Mouse (Mus musculus) CD4-positive, CD25-positive, alpha-beta regulatory T cell, adult 2 months (primary cell): Measurements from ENCODE around the gene Abhd16b.

ENCODE experiments used
- DNase-seq: peaks from one replicate; pipeline ENCODE4 v3.0.0-alpha.2; 2012; ENCODE audit warnings: low read depth, low spot score

Gene Abhd16b

DNA sequence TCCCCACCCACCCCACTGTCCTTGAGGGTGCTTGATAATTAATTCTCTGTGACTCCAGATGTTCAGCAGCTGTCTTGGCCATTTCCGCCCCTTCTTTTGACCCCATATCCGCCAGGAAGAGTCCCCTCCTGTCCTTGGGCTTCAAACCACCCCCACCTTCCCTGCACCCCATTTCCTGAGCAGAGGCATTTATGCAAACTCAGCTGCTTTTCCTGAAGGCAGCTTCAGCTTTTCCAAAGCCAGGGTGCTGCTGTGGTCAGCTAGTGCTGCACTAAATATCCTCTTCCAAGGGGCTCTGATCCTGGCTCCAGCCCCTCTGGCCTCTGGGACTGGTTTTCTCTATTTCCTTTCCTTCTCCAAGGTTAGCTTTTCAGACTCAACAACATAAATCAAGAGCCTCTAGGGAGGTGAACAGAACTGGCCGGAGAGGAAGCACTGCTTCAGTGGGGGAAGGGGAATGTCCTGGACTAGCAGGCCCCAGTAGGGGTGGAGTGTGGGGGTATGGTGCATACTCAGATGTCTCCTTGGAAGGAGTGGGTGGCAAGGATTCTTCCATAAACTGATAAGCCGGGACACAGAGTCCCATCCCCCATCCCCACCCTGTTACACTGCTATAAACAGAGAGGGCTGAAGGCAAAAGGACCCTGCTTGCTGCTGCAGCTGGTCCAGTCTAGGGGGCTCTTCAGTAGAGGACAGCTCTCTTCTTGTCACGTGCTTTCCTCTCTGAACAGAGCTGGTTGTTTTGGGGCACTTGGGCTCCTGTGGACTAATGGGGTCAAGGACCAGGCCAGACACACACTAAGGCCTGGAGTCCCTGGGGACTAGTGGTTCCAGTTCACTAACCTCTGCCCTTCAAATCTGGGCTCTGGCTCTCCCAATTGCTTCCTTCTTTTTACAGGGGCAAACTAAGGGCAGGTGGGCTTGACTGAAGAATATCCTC is 5.4 kb upstream of the Abhd16b start:
- no peak for DNase-seq

DNA sequence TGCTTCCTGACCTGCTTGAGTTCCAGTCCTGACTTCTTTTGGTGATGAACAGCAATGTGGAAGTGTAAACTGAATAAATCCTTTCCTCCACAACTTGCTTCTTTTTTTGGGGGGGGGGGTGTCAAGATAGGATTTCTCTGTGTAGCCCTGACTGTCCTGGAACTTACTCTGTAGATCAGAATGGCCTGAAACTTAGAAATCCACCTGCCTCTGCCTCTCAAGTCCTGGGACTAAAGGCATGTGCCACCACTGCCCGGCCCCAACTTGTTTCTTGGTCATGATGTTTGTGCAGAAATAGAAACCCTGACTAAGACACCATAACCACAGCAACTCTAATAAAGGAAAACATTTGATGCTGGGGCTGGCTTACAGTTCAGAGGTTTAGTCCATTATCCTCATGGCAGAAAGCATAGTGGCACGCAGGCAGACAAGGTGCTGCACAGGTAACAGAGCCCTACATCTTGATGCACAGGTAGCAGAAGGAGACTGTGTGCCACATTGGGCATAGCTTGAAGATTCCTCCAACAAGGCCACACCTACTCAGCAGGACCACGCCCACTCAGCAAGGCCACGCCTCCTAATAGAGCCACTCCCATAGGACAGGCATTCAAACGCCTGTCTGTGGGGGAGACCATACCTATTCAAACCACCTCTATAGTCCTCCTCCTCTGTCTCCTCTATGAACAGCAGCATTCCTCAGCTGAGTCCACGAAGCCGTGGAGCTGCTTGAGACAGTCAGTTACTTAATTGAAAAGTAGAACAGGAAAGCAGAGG is 1.4 kb upstream of the Abhd16b start:
- peak; percentile 81 for DNase-seq

DNA sequence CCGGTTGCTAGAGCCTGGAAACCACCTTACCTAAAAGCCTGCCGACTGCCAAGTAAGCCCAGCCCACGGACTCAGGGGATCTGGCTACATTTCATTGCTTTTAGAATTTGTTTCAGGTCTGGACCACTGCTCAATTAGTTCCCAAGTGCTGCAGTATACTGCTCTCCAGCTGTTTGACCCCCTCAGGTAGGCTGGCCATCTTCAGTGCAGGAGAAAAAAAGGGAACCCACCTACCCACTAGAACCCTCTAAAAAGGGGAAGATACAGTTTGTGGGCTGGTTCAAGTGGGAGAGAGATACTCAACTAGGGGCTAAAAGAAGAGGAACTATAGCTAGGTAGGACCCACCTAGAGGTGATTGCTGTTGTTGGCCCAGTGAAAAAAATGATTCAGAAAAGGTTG is 800 bp upstream of the Abhd16b start:
- no peak for DNase-seq

DNA sequence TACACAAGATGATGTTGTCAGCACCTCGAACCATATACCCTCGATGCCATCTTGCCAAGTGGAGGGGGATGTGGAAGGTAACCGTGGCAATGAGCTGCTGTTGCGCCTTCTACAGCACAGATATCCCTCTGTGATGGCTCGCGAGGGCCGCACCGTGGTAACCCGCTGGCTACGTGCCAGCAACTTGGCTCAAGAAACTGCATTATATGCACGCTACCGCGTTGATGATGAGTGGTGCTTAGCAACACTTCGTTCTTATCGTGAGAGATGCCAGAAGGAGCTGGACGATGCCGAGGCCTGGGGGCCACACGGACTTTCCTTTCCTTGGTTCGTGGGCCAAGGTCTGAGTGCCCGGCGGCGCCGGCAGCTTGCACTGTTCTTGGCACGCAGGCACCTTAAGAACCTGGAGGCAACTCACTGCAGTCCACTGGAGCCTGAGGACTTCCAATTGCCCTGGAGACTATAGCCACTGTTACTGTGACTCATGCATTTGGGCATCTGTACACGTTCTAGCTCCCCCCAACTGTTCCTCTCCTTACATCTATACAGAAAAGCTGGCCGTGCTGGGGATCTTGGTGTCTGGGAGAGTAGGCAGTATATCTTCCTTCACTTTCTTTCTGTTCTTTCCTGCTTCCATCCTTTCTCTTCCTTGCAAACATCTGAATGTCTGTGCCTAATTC is 1.4 kb downstream of the Abhd16b start:
- no peak for DNase-seq

GRCm38 (mm10) chr2:181495845-181496244 is 2.8 kb downstream of the Abhd16b start:
- DNase-seq = peak; percentile 61

GRCm38 (mm10) chr2:181496281-181496680 is 3.3 kb downstream of the Abhd16b start:
- DNase-seq = peak; percentile 88

DNA sequence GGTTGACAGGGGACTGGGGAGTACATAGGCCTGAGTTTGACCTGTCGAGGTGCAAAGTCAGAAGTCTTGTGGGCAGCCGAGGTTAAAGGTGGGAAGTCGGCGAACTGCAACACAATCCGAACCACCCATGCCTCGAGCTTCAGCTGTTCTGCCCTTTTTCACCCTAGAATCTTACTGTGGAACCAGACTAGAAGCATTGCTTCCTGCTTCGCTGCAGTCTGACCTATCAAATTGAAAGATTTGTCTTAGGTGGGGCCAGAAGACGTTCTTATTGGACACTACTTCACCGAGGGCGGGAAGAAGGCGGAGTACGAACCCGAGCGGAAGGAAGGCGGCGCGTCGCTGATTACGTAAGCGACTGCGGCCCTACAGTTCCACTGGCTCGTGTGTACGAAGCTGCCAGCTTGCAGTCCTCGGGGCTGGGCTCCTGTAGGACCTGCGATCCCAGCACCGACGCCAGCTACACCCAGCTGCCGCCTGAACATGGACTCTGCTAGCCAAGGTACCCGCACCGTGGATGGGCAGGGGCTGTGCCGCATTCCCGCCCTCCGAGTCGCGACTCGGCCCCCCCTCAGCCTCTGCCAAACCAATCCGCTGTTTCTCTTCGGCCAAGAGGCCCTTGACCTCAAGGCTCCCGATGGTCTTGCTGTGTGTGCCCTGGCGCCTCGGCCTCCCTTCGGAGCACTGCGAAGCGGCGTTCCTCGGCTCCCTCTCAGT is 4.0 kb downstream of the Abhd16b start, which contains the start of gene Tpd52l2:
TSS of gene Tpd52l2 (plus strand) at position 312 of the 717 bp plus-strand sequence.
- peak; percentile 98 for DNase-seq

DNA sequence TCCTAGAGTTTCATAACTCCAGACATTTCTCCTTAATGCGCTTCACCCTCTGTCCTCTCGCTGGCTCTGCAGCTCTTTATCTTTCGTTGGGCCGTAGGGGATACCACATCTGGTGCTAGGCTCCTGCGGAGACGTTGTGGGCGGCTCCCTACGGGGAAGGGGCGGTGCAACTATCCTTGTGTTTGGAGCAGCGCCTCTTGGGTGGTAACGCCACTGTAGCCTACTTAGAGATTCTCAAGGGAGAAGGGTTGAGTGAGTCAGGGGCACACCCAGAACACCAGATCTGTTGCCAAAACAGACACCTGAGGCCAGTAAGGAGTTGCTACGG is 4.5 kb downstream of the Abhd16b start:
- DNase-seq = peak; percentile 75

GRCm38 (mm10) chr2:181498644-181499043 is 5.6 kb downstream of the Abhd16b start:
- DNase-seq = no peak

DNA sequence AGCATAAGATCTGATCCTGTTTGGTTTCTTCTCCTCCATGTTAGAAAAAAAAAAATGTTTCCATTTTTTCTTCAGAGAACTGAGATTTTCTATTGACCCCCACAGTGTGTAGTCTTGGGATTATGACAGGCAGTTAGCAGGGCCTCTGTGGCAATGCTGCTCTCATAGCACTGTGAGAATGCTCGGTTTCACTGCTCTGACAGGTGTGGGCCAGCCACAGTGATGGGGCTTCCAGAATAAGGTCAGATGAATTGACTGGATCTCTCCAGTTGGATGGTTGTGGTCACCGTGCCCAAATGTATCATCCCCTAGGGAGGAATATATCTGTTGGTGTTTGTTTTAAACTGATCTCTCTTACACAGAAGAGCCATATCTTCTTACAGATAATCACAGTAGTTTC is 16.2 kb downstream of the Abhd16b start:
- no peak for DNase-seq

DNA sequence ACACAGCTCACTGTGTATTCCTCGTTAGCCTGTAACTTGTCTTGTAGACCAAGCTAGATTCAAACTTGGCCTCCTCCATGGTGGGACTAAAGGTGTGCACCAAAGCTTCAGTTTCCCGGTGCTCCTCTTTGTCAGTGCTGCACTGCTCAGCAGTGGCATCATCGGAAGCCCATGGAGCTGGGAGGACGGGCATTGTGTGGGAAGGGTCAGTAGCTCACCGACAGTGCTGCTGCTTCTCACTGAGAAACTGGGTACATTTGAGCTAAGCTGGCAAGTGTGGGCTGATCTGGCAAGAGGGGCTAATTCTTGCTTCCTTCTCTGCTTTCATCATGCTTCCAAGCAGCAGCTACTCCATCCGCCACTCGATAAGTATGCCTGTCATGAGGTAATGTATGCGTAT is 18.2 kb downstream of the Abhd16b start:
- no peak for DNase-seq

DNA sequence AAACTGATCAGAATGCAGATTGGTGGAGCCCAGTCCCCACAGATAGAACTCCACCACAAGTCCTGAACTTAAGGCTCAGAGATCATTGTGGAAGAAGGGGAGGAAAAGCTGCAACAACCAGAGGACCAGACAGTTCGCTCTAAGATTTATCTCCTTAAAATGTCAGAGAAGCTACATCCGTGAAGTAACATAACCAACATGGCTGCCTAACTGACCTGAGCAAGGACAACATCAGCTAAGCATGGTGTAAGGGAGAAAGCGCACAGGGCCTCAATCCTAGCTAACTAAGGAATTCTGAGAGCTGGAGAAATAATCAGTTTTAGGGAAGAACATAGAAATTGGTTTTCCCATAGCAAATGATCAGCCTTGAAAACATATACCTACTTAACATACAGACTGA is 26.2 kb downstream of the Abhd16b start:
- no peak for DNase-seq

DNA sequence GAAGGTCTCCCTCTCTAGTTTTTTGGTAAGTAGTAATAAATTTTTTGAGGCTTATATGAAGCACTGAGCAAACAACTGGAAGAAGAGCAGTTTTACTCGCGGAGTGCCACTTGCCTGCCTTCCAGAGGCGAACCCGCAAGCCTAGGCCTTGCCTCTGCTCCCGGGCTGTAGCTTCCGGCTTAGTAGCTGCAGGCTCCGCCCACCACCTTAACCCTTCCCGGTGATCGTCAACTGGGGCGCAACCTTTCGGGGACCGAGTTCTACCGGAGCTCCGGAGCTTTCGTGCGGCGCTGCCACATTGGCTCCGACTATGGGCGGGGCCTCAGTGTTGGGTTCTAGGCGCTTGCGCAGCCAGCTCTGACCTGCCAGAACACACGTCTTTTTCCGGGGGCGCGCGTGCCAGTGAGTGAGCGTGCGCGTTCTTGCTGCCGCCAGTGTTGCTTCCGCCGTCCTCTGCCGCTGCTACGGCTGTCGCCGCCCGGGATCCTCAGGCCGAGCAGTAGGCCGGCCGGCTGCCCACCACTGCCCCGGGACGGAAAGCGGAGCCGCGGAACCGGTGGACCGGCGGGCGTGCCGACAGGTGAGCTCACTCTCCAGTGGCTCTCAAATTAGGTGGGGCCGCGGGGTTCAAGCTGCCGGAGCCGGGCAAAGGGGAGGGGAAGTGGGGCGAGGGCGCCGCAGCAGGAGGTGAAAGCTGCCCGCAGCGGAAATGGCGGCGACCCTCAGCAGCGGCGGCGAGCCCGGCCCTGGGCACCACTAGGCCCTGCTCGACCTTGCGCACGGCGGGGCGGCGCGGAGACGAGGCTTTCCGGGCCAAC is 27.3 kb downstream of the Abhd16b start, which contains the start of gene Dnajc5:
TSS of gene Dnajc5 (plus strand) at position 368 of the 818 bp plus-strand sequence.
- DNase-seq = peak; percentile 98

GRCm38 (mm10) chr2:181520936-181521227 is 27.9 kb downstream of the Abhd16b start:
- no peak for DNase-seq

DNA sequence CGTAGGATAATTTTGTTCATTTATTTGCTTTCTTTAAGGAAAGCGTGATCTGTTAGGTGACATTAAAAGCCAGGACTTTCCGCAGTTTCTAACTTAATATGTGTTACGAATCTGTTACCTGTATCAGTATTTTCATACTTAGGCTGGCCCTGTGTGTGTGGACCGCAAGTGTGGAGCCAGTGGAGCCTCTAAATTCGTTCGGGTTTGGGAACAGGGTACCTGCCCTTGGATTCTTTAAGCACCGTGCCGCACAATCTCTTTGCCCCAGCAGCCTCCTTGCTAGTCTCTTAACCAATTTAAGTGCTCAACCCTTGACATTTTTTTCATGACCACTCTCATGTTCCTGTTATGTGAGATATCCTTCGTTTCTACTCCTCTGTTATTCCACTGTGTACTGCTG is 28.5 kb downstream of the Abhd16b start:
- DNase-seq = peak; percentile 8

- peak; percentile 75 for DNase-seq
Observed at GRCm38 (mm10) chr2:181522811-181523210, 29.8 kb downstream of the Abhd16b start.

DNA sequence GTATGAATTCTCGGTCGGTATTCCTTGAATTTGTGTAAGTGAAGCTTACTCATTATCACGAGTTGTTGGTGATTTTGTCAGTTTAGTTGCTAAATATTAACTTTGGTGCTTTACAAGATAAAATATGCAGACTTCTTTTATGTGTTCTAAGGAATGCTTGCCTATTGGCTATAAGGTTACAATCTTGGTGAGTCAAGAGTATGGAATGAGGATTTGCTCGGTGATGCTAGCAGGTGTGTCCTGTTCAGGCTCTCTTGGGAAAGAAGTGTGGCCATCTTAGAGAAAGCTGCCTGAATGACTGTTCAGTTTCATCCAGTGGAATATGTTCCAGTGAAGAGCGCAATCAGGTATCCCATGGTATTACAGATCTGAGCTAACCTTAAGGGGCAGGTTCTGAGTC is 32.5 kb downstream of the Abhd16b start:
- no peak for DNase-seq

DNA sequence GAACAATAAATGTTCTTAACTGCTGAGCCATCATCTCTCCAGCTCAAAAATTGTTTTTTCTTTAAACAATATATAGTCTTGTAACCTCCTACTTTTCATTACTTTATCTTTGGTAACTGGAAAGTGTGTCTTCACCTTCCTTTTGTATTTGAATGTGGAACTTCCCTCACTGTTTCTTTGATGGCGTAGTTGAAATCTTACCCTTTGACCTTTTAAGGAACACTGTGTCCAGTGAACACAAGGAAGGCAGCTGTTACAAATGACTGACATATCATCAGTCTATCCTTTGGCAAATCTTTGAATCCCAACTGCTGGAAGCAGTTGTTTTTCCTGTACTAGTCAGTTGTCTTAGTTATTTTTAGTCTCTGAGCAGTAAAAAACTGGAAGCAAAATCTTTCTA is 36.1 kb downstream of the Abhd16b start:
- DNase-seq = no peak

GRCm38 (mm10) chr2:181532589-181532988 is 39.6 kb downstream of the Abhd16b start:
- DNase-seq = no peak

GRCm38 (mm10) chr2:181536410-181536809 is 43.4 kb downstream of the Abhd16b start:
- no peak for DNase-seq
